Mouse (Mus musculus): ENCODE measurements at regions not wholly inside any gene's neighbourhood (a gene's known extent, or its start where the extent isn't known, plus 50 kb on each side); places are given as distances from the start of the nearest gene placed in this dataset.
A peak's percentile ranks its signal among the peaks of the same experiment; 100 is the strongest.

GRCm38 (mm10) chrX:51294797-51295506 is 88.6 kb upstream of the Mbnl3 start:
- DNase-seq (ENCODE audit: low spot score in 2 of 2), result no peak

GRCm38 (mm10) chrX:51292310-51292709 is 86.0 kb upstream of the Mbnl3 start:
- no peak for DNase-seq (ENCODE audit: low spot score in 2 of 2)

GRCm38 (mm10) chrX:51278270-51278669 is 71.9 kb upstream of the Mbnl3 start:
- DNase-seq (ENCODE audit: low spot score in 2 of 2), result peak in 1 of 2 experiments; percentile 8

GRCm38 (mm10) chrX:51264746-51265145 is 58.4 kb upstream of the Mbnl3 start:
- no peak for DNase-seq (ENCODE audit: low spot score in 2 of 2)
